Mouse (Mus musculus): ENCODE results near the gene AC170998.1. TPM values are rescaled to one million over a fixed set of nuclear protein-coding genes. Genes with fewer than 3 reads are reported as not detected.
A peak's percentile ranks its signal among the peaks of the same experiment; 100 is the strongest.

AC170998.1 gene
- 2.0 and 2.1 TPM in 2 replicates for polyA plus RNA-seq (2012; ENCODE audit: insufficient read depth, insufficient read length, missing spikeins)

- no peak within 1 kb of the TSS for H3K27ac ChIP-seq (replicated peaks; ENCODE audit: low read depth, low read length)
- no peaks in the 10 kb centered on the region for H3K4me1 ChIP-seq (ENCODE audit: control insufficient read depth, insufficient read depth, insufficient read length, low read length)
- no peak within 1 kb of the TSS for H3K4me3 ChIP-seq (ENCODE audit: insufficient read depth, low read depth, low read length)
These were observed at the start of gene AC170998.1 for GRCm38 (mm10) chr17:28725783-28726182. TSS of gene AC170998.1 (plus strand) at chr17:28726083.

- no peaks in the 10 kb centered on the region for H3K4me1 ChIP-seq (ENCODE audit: control insufficient read depth, insufficient read depth, insufficient read length, low read length)
- no peak overlapping the region for H3K4me3 ChIP-seq (ENCODE audit: insufficient read depth, low read depth, low read length)
- no peak overlapping the region for H3K27ac ChIP-seq (replicated peaks; ENCODE audit: low read depth, low read length)
These were observed 43.4 kb upstream of the AC170998.1 start for GRCm38 (mm10) chr17:28682311-28683084.

GRCm38 (mm10) chr17:28683601-28684000 is 42.3 kb upstream of the AC170998.1 start:
- Histone ChIP-seq H3K4me1 (ENCODE audit: control insufficient read depth, insufficient read depth, insufficient read length, low read length) (no peaks in the 10 kb centered on the region), H3K4me3 (ENCODE audit: insufficient read depth, low read depth, low read length) (no peak overlapping the region), H3K27ac (replicated peaks; ENCODE audit: low read depth, low read length) (no peak overlapping the region)

GRCm38 (mm10) chr17:28684631-28685030 is 41.3 kb upstream of the AC170998.1 start:
- Histone ChIP-seq H3K4me3 (ENCODE audit: insufficient read depth, low read depth, low read length) (no peak overlapping the region), H3K27ac (replicated peaks; ENCODE audit: low read depth, low read length) (no peak overlapping the region), H3K4me1 (ENCODE audit: control insufficient read depth, insufficient read depth, insufficient read length, low read length) (no peaks in the 10 kb centered on the region)

GRCm38 (mm10) chr17:28687354-28687753 is 38.5 kb upstream of the AC170998.1 start:
- no peaks in the 10 kb centered on the region for H3K4me1 ChIP-seq (ENCODE audit: control insufficient read depth, insufficient read depth, insufficient read length, low read length)
- H3K4me3 ChIP-seq (ENCODE audit: insufficient read depth, low read depth, low read length) = no peak overlapping the region
- H3K27ac ChIP-seq (replicated peaks; ENCODE audit: low read depth, low read length) = no peak overlapping the region

GRCm38 (mm10) chr17:28689586-28690283 is 36.1 kb upstream of the AC170998.1 start, which contains the start of gene Slc26a8:
TSS of gene Slc26a8 (minus strand) at chr17:28690233.
- peak within 1 kb of the TSS; percentile 72 for H3K27ac ChIP-seq (replicated peaks; ENCODE audit: low read depth, low read length)
- peaks cover 6% of the 10 kb centered on the region for H3K4me1 ChIP-seq (ENCODE audit: control insufficient read depth, insufficient read depth, insufficient read length, low read length)
- peak within 1 kb of the TSS; percentile 63 for H3K4me3 ChIP-seq (ENCODE audit: insufficient read depth, low read depth, low read length)

- Histone ChIP-seq H3K4me3 (ENCODE audit: insufficient read depth, low read depth, low read length) (peak within 1 kb of the TSS; percentile 98), H3K4me1 (ENCODE audit: control insufficient read depth, insufficient read depth, insufficient read length, low read length) (peaks cover 13% of the 10 kb centered on the region), H3K27ac (replicated peaks; ENCODE audit: low read depth, low read length) (peak within 1 kb of the TSS; percentile 72)
These were observed 34.9 kb upstream of the AC170998.1 start, which contains the start of gene Mapk14 for GRCm38 (mm10) chr17:28690776-28691686. TSS of gene Mapk14 (plus strand) at chr17:28691329.

GRCm38 (mm10) chr17:28691687-28692340 is 34.1 kb upstream of the AC170998.1 start:
- H3K4me1 ChIP-seq (ENCODE audit: control insufficient read depth, insufficient read depth, insufficient read length, low read length) = peaks cover 18% of the 10 kb centered on the region
- peak overlapping the region; percentile 98 for H3K4me3 ChIP-seq (ENCODE audit: insufficient read depth, low read depth, low read length)
- H3K27ac ChIP-seq (replicated peaks; ENCODE audit: low read depth, low read length) = peak overlapping the region; percentile 62

GRCm38 (mm10) chr17:28692341-28692710 is 33.6 kb upstream of the AC170998.1 start:
- H3K4me3 ChIP-seq (ENCODE audit: insufficient read depth, low read depth, low read length) = peak overlapping the region; percentile 98
- H3K27ac ChIP-seq (replicated peaks; ENCODE audit: low read depth, low read length) = peak overlapping the region; percentile 62
- peaks cover 23% of the 10 kb centered on the region for H3K4me1 ChIP-seq (ENCODE audit: control insufficient read depth, insufficient read depth, insufficient read length, low read length)

GRCm38 (mm10) chr17:28693086-28693485 is 32.8 kb upstream of the AC170998.1 start:
- Histone ChIP-seq H3K4me3 (ENCODE audit: insufficient read depth, low read depth, low read length) (peak overlapping the region; percentile 98), H3K27ac (replicated peaks; ENCODE audit: low read depth, low read length) (no peak overlapping the region)

GRCm38 (mm10) chr17:28694078-28694477 is 31.8 kb upstream of the AC170998.1 start:
- Histone ChIP-seq H3K4me3 (ENCODE audit: insufficient read depth, low read depth, low read length) (no peak overlapping the region), H3K27ac (replicated peaks; ENCODE audit: low read depth, low read length) (peak overlapping the region; percentile 17; the same call in 1 of the 2 replicates), H3K4me1 (ENCODE audit: control insufficient read depth, insufficient read depth, insufficient read length, low read length) (peaks cover 36% of the 10 kb centered on the region)

More at GRCm38 (mm10) chr17:28693086-28693485, 32.8 kb upstream of the AC170998.1 start:
- H3K4me1 ChIP-seq (ENCODE audit: control insufficient read depth, insufficient read depth, insufficient read length, low read length) = peaks cover 31% of the 10 kb centered on the region

GRCm38 (mm10) chr17:28694832-28695231 is 31.1 kb upstream of the AC170998.1 start:
- peaks cover 37% of the 10 kb centered on the region for H3K4me1 ChIP-seq (ENCODE audit: control insufficient read depth, insufficient read depth, insufficient read length, low read length)
- H3K4me3 ChIP-seq (ENCODE audit: insufficient read depth, low read depth, low read length) = no peak overlapping the region
- no peak overlapping the region; the same call in 1 of the 2 replicates for H3K27ac ChIP-seq (replicated peaks; ENCODE audit: low read depth, low read length)

GRCm38 (mm10) chr17:28696641-28697040 is 29.2 kb upstream of the AC170998.1 start:
- Histone ChIP-seq H3K4me3 (ENCODE audit: insufficient read depth, low read depth, low read length) (no peak overlapping the region), H3K27ac (replicated peaks; ENCODE audit: low read depth, low read length) (peak overlapping the region; percentile 33; the same call in 1 of the 2 replicates), H3K4me1 (ENCODE audit: control insufficient read depth, insufficient read depth, insufficient read length, low read length) (peaks cover 39% of the 10 kb centered on the region)

All from brown adipose tissue, adult 24 weeks (tissue).